Mouse (Mus musculus): ENCODE results near the gene Hapln1. TPM values are rescaled to one million over a fixed set of nuclear protein-coding genes. Genes with fewer than 3 reads are reported as not detected.

Gene Hapln1
- 1.1 and 1.2 TPM in 2 replicates for polyA plus RNA-seq (2012; rRNA removed)

DNA sequence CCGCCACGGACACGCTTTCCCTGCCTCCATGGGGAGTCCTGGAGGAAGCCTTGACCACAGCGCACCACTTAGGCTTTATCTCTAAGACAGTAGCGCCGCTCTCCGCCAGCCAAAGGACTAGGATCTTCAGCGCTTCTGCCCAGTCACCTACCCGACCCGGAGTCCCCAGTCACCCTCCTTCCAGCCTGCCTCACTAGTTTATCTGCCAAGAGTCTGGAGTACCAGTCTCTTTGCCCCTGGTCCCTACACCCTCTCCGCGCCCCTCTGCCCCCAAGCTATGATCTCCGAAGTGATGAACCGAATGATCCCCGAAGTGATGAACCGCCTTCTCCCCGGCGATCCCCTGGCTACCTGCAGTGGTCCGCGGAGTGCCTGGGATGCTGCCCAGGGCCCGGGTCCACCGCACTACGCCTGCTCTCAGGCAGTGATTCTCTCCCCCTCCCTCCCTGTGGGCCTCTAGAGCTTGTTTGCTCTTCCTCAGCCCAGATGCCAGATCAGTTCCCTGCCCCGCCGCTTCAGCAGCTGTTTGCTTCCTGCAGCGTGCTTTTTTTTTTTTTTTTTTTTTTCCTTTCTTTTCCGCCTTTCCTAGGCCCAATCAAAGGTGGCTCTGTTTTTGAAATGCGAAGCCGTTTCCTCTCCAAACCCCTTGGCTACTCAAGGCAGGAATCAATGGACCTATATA is at the start of gene Hapln1:
Gene Hapln1, plus strand, starts transcription at position 592 of the 682 bp plus-strand sequence.
- no peak for DNase-seq (ENCODE audit: low spot score)

DNA sequence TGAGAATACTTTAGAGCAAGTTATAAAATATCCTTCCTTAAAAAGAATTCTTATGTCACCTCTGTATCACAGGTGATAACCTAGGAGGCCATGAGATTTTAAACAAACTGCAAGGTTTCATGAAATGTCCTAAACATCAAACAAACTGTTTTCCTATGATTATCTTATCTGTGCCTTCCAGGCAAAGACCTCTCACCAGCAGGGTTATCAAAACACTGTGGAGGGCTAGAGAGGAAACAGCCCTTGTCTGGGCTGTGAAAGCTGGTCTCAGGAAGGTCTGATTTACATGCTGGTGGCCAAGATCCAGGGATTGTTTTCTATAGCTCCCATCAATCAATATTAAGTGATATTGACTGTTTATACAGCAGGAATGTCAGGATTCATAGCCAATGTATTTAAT is 46.4 kb upstream of the Hapln1 start:
- DNase-seq (ENCODE audit: low spot score), result no peak

DNA sequence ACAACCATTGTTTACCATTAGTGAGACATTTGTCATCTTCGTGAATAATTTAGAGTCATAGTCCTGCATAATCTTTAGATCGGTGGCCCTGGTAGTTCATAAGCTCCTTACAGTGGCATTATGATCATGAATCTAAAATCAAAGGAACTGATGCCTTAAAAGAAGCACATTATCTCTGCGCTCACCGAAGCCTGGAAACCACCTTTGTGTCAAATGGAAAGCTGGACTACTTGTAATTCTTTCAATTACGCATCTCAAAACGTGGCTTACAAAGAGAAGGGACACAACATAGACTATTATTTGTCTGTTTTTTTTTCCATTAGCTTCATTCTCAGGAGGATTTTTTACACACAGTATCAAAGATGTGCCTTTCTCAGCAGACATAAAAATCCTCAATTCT is 45.9 kb upstream of the Hapln1 start:
- no peak for DNase-seq (ENCODE audit: low spot score)

DNA sequence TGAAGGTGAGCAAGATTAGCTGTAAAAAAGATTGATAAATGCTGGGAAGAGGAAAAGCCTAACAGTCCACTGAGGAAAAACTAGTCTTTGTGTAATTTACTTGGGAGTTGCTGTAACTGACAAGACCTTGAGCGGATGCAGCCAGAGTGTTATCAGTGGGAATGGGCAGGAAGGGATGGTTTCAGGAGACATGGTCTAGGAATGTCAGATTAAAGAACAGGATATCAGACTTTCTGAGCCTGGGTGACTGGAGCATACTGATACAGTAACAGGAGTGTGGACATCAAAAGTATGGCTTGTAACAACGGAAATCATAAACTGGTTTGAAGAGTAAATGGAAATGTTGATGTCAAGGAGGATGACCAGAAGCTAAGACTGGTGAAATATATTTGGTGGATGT is 43.0 kb upstream of the Hapln1 start:
- DNase-seq (ENCODE audit: low spot score), result no peak

DNA sequence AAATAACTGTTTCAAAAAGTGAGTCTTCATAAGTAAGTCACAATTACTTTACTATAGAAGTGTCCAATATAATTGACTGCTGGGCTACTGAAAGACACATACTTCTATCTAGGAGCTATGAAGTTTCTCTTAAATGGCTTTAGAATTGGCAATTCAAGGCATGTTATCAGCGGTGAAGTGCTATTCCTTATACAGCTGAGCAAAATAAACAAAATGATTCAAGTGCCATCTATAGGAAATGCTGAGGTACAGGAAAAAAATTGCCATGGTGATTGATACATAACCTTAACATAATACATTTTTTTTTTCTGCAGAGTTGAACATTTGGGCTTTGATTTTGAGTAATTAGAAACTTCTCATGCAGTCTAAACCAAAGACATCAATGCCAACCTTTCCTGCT is 40.2 kb upstream of the Hapln1 start:
- DNase-seq (ENCODE audit: low spot score), result no peak

DNA sequence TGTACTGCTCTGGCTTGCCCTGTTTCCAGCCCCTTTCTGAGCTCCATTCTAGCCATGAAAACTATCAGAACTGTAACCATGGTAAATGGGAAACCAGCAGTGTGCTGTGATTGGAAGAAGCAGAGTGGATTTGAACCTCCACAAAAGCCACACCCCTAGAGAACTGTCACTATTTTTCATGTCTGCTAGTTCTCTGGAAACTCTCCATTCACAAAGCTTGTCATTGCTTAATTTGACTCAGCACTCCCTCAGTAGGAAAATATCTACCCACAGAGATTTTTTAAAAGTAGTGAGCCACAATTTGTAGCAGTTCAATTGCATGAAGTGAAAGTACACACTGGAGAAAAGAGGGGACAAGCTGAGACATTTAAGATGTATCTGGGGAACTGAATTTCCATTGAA is 18.1 kb upstream of the Hapln1 start:
- no peak for DNase-seq (ENCODE audit: low spot score)

DNA sequence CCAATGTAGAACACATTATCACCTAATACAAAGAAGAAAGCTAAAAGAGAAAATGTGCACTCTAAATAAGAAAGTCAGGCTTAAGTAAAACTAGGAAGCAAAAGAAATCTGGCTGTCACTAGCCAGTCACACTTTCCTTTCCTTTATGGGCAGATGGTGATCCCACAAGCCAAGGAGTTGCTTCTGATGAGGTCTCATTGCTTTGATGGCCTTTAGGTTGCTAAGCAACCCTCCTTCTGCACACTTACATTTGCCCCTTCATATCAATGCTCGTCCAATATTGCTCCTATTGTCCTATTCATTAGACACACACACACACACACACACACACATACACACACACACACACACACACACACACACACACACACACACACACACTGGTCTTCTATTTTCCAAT is 10.9 kb upstream of the Hapln1 start:
- no peak for DNase-seq (ENCODE audit: low spot score)

DNA sequence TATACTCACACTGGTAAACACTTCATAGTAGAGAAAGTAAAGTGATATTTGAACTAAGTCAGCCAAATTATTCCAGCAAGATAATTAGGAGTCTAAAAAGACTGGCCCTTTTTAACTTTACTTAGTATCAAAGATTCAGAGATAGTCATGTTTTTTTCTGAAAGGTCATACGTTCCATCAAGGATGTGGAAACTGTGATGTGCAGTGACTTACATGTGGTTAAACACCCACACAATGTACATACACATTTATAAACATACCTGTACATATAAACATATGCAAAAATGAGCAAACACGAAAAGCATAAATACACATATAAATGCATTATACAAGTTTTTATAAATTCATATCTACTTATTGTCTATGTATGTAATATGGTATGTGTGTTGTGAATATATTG is 9.2 kb upstream of the Hapln1 start:
- DNase-seq (ENCODE audit: low spot score), result no peak

DNA sequence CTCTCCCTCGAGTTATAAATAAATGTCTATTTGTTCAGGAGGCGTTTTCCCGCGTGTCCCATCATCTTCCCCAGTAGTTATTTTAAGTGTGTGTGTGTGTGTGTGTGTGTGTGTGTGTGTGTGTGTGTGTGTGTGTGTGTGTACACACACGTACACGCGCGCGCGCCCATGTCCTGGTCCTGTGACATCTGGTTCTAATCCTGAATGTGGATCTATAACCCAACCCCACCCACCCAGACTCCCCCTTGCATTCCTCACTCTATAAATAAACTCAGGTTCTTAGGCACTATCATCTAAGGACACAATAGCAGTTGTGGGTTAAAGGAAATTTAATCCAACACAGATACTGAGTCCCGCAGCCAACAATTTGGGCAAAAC is 280 bp downstream of the Hapln1 start:
- DNase-seq (ENCODE audit: low spot score), result no peak

DNA sequence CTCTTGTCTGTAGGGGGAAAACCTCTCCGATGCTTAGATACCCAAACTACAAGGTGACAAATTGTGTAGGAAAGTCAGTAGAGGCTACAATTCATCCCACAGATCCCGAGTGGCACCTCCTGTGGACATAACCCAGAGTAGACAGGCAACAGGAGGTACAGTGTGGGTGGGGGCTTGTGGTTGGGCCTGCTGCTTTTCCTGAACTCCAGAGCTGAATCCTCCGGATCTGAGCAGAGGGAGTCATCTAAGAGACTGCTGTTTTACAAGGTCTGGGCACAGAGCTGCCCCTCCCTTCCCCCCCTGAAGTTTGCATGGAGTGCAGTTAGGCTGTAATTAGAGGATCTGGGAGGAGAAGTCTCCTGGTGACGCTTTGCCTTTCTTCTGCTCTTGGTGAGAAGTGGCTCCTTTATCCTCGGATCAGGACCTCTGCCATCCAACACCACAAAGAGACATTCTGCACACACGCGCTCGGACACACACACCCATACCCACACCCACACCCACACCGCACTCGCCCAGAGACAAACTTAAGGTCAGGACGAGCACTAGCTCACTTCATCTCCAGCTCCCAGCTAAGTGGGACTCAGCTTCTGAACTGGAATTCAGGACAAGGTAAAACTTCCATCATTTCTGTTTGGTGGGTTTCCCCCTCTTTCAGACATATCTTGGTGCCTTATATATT is 846 bp downstream of the Hapln1 start:
- DNase-seq (ENCODE audit: low spot score), result no peak

DNA sequence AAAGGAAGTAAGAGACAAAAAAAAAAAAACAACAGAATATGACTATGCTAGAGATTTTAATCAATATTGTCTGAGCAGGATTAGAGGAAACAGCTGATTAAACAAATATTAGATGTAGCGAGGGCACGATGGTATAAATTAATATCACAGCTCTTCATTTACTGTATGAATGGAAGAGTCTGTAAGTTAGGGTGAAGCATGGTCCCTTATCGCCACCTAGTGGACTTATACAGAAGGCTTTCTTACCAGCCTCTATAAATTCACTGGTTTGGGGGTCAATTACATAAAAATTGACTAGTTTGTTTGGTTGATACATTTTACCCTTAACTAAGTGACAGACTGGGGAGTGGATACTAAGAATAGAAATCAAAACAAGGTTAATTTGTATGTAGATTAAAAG is 3.4 kb downstream of the Hapln1 start:
- no peak for DNase-seq (ENCODE audit: low spot score)

DNA sequence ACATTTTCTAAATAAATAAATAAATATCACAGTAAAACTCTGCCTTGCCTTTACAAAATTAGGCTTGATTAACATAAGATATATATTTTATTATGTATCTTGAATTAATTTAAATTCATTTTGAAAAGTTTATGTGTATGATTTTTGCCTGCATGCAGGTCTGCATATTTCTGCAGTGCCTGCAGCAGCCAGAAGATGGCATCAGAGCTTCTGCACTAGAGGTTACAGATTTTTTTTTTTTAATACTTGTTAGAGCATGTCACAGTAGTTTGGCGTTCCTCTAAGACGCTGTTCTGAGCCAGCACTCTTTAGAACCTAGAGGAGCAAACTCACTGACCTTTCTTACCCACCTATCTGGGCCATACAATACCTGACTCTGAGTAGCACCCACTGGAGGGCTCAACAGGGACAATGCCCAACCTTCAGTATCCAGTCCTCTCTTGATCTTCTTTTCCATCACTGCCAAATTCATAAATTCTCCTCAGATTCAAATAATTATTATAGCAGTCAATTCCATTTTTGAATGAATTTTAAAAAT is 8.7 kb downstream of the Hapln1 start:
- DNase-seq (ENCODE audit: low spot score), result peak; percentile 23

DNA sequence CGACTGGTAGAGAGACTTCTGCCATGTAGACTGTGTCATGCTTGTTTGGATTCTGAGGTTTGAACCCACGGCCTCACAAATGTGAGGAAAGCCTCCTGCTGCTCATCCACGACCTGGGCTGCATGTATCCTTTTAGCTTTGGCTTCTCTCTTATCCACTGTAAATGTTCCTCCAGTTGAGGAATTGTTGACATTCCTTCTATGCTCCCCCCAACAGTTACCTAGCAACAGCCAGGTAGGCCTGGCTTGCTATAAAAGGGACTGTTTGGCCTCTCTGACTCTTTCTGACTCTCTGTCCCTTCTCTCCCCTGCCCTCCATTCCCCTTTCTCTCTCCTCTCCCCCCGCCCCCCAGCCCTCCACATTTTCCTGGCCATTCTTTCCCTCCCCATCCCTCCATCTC is 9.9 kb downstream of the Hapln1 start:
- DNase-seq (ENCODE audit: low spot score), result no peak

DNA sequence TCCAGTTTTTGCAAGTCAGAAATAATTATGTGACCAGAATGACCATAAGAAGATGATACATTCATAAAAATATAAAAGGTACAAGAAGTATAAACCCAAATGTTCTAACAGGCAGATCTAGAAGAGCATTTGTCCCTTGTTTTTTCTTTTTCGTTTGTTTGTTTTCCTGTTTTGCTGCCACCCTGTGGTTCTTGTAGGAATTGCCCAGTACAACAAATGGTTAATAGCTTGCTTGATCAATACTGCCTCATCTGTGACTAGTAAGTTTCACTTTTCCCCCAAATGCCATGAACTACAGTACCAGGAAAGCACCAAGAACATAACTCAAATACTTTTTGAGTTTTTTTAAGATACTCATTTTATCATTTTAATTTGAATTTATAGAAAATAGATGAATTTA is 11.9 kb downstream of the Hapln1 start:
- DNase-seq (ENCODE audit: low spot score), result no peak

DNA sequence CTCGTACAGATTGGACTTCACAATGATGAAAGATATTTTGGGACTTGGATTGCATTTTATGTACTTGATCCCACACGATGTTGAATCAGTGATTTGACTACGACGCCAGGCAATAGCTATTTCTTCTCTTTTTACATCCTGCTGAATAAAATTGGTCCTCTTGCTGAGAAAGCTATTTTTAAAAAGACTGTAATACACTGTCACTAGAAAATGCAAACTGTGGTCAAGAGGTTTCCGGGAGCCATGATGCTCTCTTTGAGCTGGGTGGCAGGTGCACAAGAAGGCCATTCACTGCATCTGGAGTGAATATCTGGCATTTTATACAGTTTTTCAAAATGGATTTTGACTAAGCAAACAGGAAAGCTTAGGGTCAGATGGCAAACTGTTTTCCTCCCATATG is 24.9 kb downstream of the Hapln1 start:
- DNase-seq (ENCODE audit: low spot score), result no peak

DNA sequence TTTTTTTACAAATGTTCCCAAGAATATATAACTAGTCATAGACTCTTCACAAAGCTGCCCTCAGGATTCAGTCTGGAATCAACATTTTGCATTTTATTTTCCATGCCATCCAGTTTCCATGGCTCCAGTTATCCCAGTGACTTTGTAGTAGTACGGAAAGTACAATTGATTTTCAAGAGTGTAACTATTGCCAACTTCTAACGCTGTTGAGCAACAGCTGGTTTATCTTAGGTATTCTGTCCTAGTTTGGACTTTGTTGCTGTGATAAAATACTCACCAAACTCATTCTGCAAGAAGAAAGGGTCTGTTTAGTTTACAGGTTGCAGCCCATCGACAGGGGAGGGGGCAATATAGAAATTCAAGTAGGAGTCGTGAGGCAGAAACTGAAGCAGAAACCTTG is 26.7 kb downstream of the Hapln1 start:
- no peak for DNase-seq (ENCODE audit: low spot score)

DNA sequence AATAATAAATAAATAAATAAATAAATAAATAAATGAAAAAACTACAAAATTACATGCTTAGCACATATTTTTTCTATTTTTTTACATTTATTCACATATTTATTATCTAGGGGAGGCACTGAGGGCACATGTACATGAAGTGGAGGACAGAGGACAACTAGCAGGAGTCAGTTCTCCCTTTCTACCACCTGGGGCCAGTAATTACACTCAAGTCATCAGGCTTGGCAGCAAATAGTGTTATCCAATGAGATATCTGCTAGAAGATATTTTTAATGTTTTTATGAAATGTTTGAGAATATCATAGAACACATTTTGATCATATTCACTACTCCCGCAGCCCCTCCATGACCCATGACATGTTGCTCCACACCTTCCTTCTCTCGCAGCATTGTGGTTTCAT is 39.5 kb downstream of the Hapln1 start:
- DNase-seq (ENCODE audit: low spot score), result no peak

DNA sequence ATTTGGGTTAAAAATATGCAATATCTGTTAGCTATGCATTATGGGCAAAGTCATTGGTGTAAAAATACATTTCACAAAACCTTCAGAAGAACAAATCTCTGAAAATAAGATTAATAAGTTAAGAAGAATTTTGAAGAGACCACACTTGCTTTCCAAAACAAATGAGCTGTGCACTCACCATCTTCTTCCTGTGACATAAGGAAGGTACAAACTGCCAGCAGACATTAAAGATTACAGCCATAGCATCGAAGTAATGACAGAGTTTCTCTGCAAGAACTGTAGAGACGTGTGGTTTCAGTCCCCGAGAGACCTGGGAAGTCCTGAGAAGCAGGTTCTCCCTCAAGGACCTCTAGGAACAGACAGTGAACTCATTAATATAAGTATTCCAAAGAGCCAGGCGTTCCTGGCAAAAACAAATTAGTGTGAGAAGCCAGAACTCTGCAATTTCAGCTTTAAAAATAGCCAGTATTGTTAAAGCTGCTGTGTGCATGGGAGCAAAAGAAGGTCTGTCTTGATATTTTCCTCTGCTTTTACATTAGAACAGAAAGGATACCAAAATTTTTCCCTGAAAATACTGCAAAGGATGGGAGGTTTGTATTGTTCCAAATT is 43.6 kb downstream of the Hapln1 start:
- DNase-seq (ENCODE audit: low spot score), result no peak

DNA sequence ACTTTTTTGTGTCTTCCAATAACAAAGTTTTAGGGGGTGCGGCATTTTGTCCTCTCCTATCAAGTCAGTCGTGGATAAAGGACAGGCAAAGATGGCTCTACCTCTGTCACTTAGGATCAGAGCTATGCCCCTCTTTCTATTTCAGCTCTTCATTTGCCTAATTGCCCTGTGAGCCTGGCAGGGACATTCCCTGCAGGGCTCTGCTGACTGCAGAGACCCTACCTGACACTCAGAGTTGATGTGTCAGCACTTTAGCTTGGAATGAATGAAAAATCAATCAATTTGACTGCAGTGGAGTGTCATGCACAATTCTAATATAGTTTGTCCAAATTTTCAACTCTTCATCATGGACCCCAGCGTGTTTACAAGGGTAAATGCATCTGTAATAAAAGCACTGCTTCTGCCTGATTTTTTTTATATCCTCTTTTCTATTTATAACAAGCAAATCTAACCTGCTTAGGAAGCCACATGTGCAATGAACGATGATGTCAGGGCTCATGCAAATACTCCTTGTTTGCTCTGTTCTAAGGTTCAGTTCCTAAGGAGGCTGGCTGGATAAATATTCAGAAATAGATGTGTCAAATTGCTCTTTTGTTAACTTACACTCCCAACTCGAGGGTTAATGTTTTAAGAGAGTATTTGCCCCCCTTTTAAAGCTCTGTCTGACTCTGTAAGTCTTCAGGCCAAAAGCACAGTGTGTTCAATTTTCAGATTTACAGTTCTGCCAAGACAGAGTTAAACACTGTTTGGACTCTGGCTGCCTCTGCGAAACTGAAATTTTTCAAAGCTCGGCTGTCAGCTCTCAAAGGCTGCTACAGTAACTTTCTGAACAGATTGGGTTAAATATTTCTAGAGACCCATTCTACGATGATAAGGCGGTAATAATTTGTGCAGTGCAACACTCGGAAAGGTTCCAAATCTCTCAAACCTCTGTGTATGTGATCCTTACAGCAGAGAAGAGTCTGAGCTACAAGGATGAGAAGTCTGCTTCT is 44.4 kb downstream of the Hapln1 start:
- DNase-seq (ENCODE audit: low spot score), result no peak

DNA sequence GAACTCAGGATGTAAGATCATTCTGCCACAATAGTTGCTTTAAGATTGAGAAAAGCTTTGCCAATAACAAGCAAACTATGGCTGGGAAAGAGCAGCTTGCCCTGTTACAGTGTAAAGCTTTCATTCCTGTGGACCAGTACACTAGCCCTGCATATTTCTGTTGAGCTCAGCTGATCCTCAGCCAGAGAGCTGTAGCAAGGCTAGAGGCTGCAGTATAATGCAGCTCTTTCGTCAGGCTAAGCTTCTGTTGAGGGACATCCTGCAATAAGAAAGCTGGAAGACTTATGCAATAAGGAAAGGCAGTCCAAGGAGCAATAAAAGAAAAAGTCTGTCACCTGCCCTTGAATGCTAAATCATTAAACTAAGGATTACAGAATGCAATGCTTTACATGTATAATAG is 45.5 kb downstream of the Hapln1 start:
- DNase-seq (ENCODE audit: low spot score), result no peak

DNA sequence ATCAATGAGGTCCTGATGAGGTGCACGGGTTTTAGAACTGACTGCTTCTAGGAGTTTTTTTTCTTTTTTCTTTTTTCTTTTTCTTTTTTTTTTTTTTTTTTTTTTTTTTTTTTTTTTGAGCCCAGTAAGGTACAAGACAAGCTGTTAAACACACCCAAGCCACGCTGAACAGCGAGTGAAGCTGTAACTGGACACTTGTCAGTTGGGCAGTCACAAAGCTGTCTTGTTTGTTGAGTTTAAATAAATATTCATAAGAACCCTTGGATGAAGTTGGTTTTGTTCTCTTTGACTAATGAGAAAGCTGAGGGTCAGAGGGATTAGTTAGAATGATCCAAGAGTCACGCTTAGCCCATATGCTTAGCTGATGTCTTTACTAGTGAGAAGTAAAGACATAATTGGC is 55.5 kb downstream of the Hapln1 start:
- DNase-seq (ENCODE audit: low spot score), result no peak

DNA sequence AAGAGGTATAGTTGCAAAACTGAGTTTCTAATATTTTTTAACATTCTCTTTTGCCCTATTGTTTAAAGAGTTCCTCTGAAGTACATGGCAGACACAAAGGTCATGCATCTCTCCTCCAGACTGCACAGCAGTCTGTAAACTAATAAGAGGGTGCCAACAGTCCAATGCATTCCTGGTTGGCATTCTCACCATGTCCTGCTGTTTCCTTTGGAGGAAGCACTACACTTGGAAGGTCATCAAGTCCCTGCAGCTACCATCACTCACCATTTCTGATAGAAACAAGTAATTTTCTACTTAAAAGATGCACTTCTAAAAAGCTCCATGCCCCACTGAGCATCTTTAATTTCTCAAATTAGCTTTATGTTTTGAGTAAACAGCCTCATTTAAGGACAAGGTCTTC is 57.8 kb downstream of the Hapln1 start:
- no peak for DNase-seq (ENCODE audit: low spot score)
